Mouse (Mus musculus): ENCODE results near the gene Tmem201.

- peak; percentile 68 for TF ChIP-seq CTCF (IDR thresholded peaks at IDR 0.05; ENCODE audit: low read depth)
- no peak for TF ChIP-seq EP300 (IDR thresholded peaks at IDR 0.05; ENCODE audit: low read depth)
Observed at GRCm38 (mm10) chr4:149772394-149772793, 34.5 kb upstream of the Tmem201 start.
